Comparison of ENCODE assay signal across 7 mouse cellular contexts in genomic region chr8:71558958-71559690, GRCm38 (mm10).
DNase-seq lines count a peak whose midpoint lies in the region.

No protein-coding gene starts in this region.

- peak; percentile 58 for DNase-seq in T-cell, adult 2 months (ENCODE audit: low spot score)
- DNase-seq in c-Kit-positive CD71-positive TER-119-negative erythroid progenitor cells, embryonic 14.5 days (ENCODE audit: low read depth): peak; percentile 85
- peak; percentile 47 to 55 for DNase-seq in heart, adult 9 months (ENCODE audit: low spot score in 2 of 2)
- DNase-seq in kidney, adult 8-10 months: peak; percentile 86 to 87
- DNase-seq in lung, postnatal 10 days: peak; percentile 90
- peak; percentile 66 for DNase-seq in retina, embryonic 14.5 days (ENCODE audit: low spot score)
- DNase-seq in frontal cortex, postnatal 25 days (ENCODE audit: low spot score in 2 of 2): no peak

Comparison
In these comparisons a context has a peak if more than half of its experiments do, and no peak if none do; other contexts are left out.
1. DNase-seq: peak in T-cell, adult 2 months (single experiment), c-Kit-positive CD71-positive TER-119-negative erythroid progenitor cells, embryonic 14.5 days (single experiment), heart, adult 9 months (2 of 2), kidney, adult 8-10 months (2 of 2), lung, postnatal 10 days (single experiment) and retina, embryonic 14.5 days (single experiment); none in frontal cortex, postnatal 25 days (0 of 2).